Mouse (Mus musculus): ENCODE results near the gene Inka1.
A peak's percentile ranks its signal among the peaks of the same experiment; 100 is the strongest.

The Inka1 gene

GRCm38 (mm10) chr9:107950460-107951355, 35.0 kb downstream of the Inka1 start:
- peak; percentile 95 for DNase-seq

DNA sequence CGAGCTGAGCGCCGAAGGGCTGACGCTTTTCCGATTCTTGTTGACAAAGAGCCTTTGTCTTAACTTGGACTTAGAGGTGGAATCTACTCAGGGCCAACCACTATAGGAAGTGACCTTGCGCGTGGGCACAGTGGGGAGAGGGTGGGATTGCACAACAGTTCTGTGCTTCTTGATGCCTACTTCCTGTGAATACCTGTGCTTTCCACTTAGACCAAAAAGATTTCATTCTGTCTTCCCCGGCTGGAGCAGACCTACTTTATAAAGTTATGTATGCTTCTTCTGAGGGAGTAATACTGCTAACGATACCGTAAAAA, 35.8 kb downstream of the Inka1 start, which contains the start of gene Traip:
Gene Traip (plus strand): TSS at position 215 of the 314 bp plus-strand sequence.
- DNase-seq = no peak

DNA sequence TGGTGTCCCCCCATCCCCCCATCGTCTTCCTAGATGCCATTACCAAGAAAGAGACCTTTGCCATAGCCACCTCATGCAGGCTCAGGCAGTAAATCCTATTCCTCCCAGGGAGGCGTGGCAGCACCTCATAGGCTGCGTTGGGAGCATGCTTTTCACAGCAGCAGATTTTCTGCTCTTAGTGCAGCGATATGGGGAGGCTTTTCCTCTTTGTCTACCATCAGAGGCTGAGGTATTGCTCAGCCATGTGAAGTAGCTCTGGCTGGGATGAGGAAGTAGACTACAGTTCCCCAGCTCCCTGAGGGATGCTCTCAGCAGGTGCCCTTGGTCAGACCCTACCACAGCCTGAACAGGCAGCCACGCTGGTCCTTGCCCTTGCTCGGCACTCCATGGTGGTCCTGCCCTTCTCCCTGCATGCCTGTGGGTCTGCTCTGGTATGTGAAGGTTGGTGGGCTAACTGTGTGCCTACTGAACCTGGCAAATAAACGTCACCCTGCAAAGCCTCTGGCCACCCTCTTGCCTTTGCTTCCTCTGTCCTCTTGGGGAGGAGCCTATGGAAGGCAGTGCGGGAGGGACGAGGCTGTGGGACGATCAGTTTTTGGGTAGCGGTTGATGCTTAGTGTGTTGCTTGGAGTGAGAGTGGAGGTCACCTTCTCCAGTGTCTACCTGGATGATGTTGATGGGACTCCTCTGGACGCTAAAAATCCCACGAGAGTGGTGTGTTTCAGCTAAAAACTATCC, 36.3 kb downstream of the Inka1 start:
- no peak for DNase-seq

DNA sequence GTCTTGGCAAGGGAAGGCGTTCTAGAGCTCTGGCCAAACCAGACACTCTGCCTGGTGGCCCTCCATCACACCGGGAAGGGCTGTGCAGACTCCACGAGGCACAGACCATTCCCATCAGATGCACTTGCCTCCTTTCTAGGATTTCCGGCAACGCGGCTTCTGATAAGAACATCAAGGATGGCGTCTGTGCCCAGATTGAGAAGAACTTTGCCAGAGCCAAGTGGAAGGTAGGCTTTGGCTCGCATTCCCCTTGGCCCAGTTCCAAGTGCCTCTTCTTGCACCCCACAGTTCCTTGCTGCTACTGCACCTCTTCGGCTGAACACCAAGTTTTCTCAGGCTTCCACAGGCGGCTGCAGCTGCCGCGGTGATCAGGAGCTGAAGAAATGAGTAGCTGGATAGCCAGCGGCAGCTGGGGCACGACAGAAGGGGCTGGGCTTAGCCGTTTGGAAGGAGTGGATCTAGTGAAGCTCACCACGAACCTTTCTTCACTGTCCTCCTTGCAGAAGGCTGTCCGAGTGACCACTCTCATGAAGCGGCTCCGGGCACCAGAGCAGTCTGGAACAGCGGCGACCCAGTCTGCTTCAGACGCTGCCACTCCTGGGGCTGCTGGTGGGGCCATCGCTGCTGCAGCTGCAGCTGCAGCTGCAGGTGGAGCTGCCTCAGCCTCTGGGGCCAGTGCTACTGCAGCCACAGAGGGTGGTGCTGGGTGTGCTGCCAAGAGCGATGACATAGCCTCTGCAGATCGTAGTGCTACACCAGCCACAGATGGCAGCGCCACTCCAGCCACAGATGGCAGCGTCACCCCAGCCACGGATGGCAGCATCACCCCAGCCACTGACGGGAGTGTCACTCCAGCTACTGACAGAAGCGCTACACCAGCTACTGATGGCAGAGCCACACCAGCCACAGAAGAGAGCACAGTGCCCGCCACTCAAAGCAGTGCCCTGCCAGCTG, 38.2 kb downstream of the Inka1 start:
- DNase-seq = no peak

DNA sequence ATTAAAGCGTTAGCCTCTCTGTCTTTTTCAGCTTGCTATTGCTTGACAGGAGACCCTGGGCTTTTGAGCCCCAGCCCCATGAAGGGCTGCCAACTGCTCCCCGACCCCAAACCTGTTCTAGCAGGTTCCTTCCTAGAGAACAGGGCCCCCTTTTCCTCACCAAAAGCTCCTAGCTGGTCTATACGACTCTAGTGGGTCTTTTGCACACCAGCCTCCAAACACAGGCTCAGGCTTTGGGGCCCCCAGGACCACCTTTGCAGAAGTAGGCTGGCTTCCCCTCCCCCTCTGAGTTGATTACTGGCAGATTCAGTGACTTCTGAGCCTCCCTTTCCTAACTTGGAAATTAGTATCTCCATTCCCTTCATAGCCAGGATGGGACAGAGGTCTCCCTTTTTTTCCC, 48.8 kb downstream of the Inka1 start:
- no peak for DNase-seq

DNA sequence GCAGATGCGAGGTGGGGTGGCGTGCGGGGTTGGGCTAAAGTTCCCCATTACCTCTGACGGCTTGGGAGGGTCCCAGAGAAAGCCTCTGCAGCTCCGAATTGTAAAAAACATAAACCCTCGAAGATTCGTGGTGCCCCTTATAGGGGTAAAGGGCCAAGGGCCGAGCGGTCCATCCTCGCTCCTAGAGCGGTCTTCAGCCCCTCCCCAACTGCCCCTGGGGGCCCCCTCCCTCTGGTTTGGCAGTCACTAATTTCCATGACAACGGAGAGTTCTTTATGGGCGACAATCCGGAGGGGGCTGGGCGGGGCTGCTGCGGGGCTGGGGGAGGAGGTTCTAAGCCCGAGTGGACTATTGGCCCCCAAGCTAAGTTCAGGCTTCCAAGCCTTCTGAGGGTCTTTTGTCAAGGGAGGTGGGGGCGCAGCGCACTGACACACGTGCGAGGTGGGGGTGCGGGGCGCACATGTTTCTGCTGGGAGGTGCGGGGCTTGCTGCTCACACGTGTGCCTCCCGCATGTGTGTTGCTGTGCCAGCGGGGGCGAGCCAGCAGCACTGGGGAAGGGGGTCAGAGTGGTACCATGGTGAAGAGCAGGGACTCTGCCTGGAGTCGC, 49.4 kb downstream of the Inka1 start:
- DNase-seq = peak; percentile 63

- peak; percentile 63 for DNase-seq
These were observed 49.9 kb downstream of the Inka1 start for GRCm38 (mm10) chr9:107935790-107936214.

GRCm38 (mm10) chr9:107935374-107935773, 50.3 kb downstream of the Inka1 start, which contains the start of gene Camkv:
Gene Camkv (plus strand): TSS chr9:107935674.
- no peak for DNase-seq

Data from right cerebral cortex, postnatal 4 days (tissue).